8 mouse cellular contexts compared by ENCODE assay signal in the genomic region with DNA sequence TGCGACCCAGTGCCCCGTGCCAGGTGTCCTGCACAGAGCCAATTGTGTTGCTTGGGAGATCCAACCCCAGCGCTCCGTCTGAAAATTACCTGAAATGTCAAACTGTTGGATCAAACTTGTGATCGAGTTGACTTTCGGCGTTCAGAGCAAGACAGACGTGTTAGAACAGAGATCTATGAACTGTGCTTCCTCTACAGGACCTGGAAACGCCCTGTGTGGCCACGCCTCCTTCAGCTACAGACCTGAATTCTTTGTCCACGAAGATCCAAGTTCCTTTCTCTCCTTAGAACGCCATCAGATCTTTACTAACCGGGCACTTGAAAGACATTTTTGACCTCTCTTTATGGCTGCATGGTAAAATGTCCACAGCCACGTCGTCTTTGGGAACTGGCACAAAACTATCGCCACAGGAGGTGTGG. TPM values are rescaled to one million over a fixed set of nuclear protein-coding genes. Genes with fewer than 3 reads are reported as not detected.
DNase-seq lines count a peak whose midpoint lies in the region; ATAC-seq and TF ChIP-seq lines count a peak whose summit lies in the region.

A gene (minus strand): TSS at position 369 of the 419 bp plus-strand sequence.

- H3K4me1 ChIP-seq in liver, embryonic 16.5 days (ENCODE audit: control insufficient read depth, low read depth, low read length) = no peaks in the 10 kb centered on the region
- H3K4me1 ChIP-seq in stomach, embryonic 15.5 days = peaks cover 6% of the 10 kb centered on the region; the same call in 1 of the 2 replicates

- DNase-seq in gastrocnemius, adult 2 months = no peak
- no peak for DNase-seq in gastrocnemius, postnatal 10 days
- DNase-seq in ZHBTc4 (ENCODE audit: low read depth, low spot score) = peak; percentile 76
- no peak for DNase-seq in heart, postnatal 14 days
- no peak for DNase-seq in cerebellum, adult 11-12 months
- no peak for DNase-seq in adrenal gland, adult 18-20 months (ENCODE audit: low spot score in 2 of 2)

- WGBS in liver, embryonic 16.5 days (ENCODE audit: insufficient replicate concordance) = 7% methylated on average over 16 of the region's 16 CpGs
- WGBS in stomach, embryonic 15.5 days = 8% methylated on average over 16 of the region's 16 CpGs

- no peaks in the 10 kb centered on the region for H3K36me3 ChIP-seq in liver, embryonic 16.5 days (ENCODE audit: control insufficient read depth, insufficient read depth)
- H3K36me3 ChIP-seq in stomach, embryonic 15.5 days = no peaks in the 10 kb centered on the region

- 0 out of 2 replicates have a peak, but pooled peaks have one; percentile 39 for ATAC-seq in liver, embryonic 16.5 days (ENCODE audit: low read depth)
- no peak for ATAC-seq in stomach, embryonic 15.5 days (ENCODE audit: insufficient read depth, low FRiP score, low read depth)

- no peak for TF ChIP-seq CTCF in gastrocnemius, adult 2 months (IDR thresholded peaks at IDR 0.05)

- H3K9me3 ChIP-seq in liver, embryonic 16.5 days (replicated peaks; ENCODE audit: control insufficient read depth, low read length) = no peaks in the 10 kb centered on the region
- no peaks in the 10 kb centered on the region for H3K9me3 ChIP-seq in stomach, embryonic 15.5 days

- H3K27ac ChIP-seq in gastrocnemius, adult 2 months = peak within 1 kb of the TSS; percentile 87
- H3K27ac ChIP-seq in liver, embryonic 16.5 days (ENCODE audit: low read length) = no peak within 1 kb of the TSS
- H3K27ac ChIP-seq in stomach, embryonic 15.5 days = no peak within 1 kb of the TSS

- H3K9ac ChIP-seq in liver, embryonic 16.5 days (ENCODE audit: low read depth, low read length) = no peak within 1 kb of the TSS
- H3K9ac ChIP-seq in stomach, embryonic 15.5 days = peak within 1 kb of the TSS; percentile 25; the same call in 1 of the 2 replicates

- H3K4me2 ChIP-seq in liver, embryonic 16.5 days (ENCODE audit: low read depth, low read length) = peak within 1 kb of the TSS; percentile 60
- H3K4me2 ChIP-seq in stomach, embryonic 15.5 days = peak within 1 kb of the TSS; percentile 95

- intact Hi-C loops in gastrocnemius, adult 2 months (cut with DNase I) = no loop called here
- intact Hi-C loops in heart, postnatal 14 days (cut with DNase I) = loop anchor here (10.0 kb wide), 1 partner anchor 170 kb away; a partner anchor contains a TSS

- H3K27me3 ChIP-seq in liver, embryonic 16.5 days (ENCODE audit: control insufficient read depth, insufficient read depth, low read depth, low read length) = peaks cover 24% of the 10 kb centered on the region
- H3K27me3 ChIP-seq in stomach, embryonic 15.5 days (replicated peaks) = 0 out of 2 replicates have a peak, but pooled peaks cover 14% of the 10 kb centered on the region

- peak within 1 kb of the TSS; percentile 81 for H3K4me3 ChIP-seq in gastrocnemius, adult 2 months
- H3K4me3 ChIP-seq in liver, embryonic 16.5 days (ENCODE audit: low read depth, low read length) = peak within 1 kb of the TSS; percentile 51
- peak within 1 kb of the TSS; percentile 50 for H3K4me3 ChIP-seq in stomach, embryonic 15.5 days (replicated peaks)

RNA-seq across cellular contexts. Expression of the gene that starts here (rescaled TPM):
- total RNA-seq in gastrocnemius, adult 2 months (2021) = 1 to 10 TPM; 4.3 to 6.4 TPM
- 1 to 10 TPM; 5.5 to 7.5 TPM for total RNA-seq in gastrocnemius, postnatal 10 days (2021)
- 10 to 100 TPM; 11.1 to 13.5 TPM for total RNA-seq in heart, postnatal 14 days (2021)
- polyA plus RNA-seq in liver, embryonic 16.5 days (2015; fragmentation: Nextera tagmentation; extraction: Ambion mirVana) = 0.35 and 0.78 TPM in 2 replicates
- 1.7 and 1.8 TPM in 2 replicates for polyA plus RNA-seq in stomach, embryonic 15.5 days (2015; fragmentation: Nextera tagmentation; extraction: Ambion mirVana)
- total RNA-seq in adrenal gland, adult 18-20 months (2021) = 10 to 100 TPM in 1 of 2 experiments, 1 to 10 TPM in 1; 6.1 to 11.9 TPM

Comparison
In these comparisons a context has a peak if more than half of its experiments do, and no peak if none do; other contexts are left out.
1. Peak in ATAC-seq, H3K4me3 ChIP-seq and H3K4me2 ChIP-seq in liver, embryonic 16.5 days; RNA of the gene not detected or under 1 TPM.